Mouse (Mus musculus): ENCODE measurements around the gene Pygo2.
A peak's percentile ranks its signal among the peaks of the same experiment; 100 is the strongest.

Gene Pygo2

GRCm38 (mm10) chr3:89456726-89457665, 27.0 kb downstream of the Pygo2 start:
- no peak for DNase-seq (ENCODE audit: low spot score)

GRCm38 (mm10) chr3:89458372-89458964, 28.5 kb downstream of the Pygo2 start:
- no peak for DNase-seq (ENCODE audit: low spot score)

GRCm38 (mm10) chr3:89458965-89459807, 29.2 kb downstream of the Pygo2 start:
- peak; percentile 66 for DNase-seq (ENCODE audit: low spot score)

- no peak for DNase-seq (ENCODE audit: low spot score)
Measured at GRCm38 (mm10) chr3:89468268-89468667, 38.3 kb downstream of the Pygo2 start.

- no peak for DNase-seq (ENCODE audit: low spot score)
Measured at GRCm38 (mm10) chr3:89472280-89472679, 42.3 kb downstream of the Pygo2 start.

GRCm38 (mm10) chr3:89473838-89474237, 43.8 kb downstream of the Pygo2 start:
- no peak for DNase-seq (ENCODE audit: low spot score)

GRCm38 (mm10) chr3:89479055-89479454, 49.0 kb downstream of the Pygo2 start:
- DNase-seq (ENCODE audit: low spot score) = no peak

- DNase-seq (ENCODE audit: low spot score) = no peak
Measured at GRCm38 (mm10) chr3:89481488-89481887, 51.5 kb downstream of the Pygo2 start.

GRCm38 (mm10) chr3:89482249-89482648, 52.2 kb downstream of the Pygo2 start:
- no peak for DNase-seq (ENCODE audit: low spot score)
